Mouse (Mus musculus) liver, adult 2 months (tissue): ENCODE data around the gene Xpr1.

Experiments used
- CTCF ChIP-seq: fragments of 200-500 bp; IDR thresholded peaks from 2 replicates; pipeline ENCODE4 v1.5.1; 2011; ENCODE audit warnings: low read depth, low read length, control low read depth
- POLR2A ChIP-seq: fragments of 200-500 bp; IDR thresholded peaks from 2 replicates; pipeline ENCODE4 v1.6.1; 2011; ENCODE audit warnings: low read length, control low read depth; ENCODE audit not compliant: insufficient read depth; ENCODE audit errors: extremely low read depth

DNA sequence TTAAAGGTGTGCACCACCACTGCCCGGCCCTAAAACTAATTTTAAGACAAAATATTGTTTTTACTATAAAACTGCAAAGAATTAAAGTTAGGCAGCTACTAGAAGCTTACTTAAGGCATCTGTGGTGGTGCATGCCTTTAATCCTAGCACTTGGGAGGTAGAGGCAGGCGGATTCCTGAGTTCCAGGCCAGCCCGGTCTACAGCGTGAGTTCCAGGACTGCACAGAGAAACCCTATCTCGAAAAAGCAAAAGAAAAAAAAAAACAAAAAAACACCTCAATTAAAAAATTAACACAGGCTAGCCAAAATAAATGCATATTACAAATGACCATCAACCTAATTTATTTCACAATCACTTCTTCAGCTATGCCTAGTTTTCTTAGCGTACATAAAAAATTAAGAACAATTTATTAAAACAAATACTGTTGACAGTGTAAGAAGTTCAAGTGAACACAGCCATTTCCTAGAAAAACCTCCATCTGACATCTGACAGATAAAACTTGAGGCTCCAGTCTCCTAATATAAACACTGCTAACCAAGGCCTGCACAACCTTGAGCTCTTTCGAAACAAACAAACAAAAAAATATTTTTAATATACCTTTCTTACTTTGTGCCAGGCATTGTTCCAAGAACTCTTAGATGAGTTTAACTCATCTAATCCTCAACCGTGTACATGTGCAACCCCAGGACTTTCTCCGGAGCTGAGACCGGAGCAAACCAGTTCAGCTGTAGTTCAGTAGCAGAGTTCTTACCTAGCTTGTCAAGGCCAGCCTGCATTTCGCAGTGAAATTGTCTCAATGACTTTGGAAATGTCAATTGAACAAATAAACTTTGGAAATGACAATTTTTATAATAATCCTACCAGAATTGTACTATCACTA, 9.3 kb downstream of the Xpr1 start:
- no peak for TF ChIP-seq CTCF
- TF ChIP-seq POLR2A, result no peak
